Mouse (Mus musculus): ENCODE results near the gene Tas2r123. TPM values are rescaled to one million over a fixed set of nuclear protein-coding genes. Genes with fewer than 3 reads are reported as not detected.

Gene Tas2r123
- polyA plus RNA-seq (2015; fragmentation: Nextera tagmentation; extraction: Ambion mirVana), result not detected in 2 replicates

DNA sequence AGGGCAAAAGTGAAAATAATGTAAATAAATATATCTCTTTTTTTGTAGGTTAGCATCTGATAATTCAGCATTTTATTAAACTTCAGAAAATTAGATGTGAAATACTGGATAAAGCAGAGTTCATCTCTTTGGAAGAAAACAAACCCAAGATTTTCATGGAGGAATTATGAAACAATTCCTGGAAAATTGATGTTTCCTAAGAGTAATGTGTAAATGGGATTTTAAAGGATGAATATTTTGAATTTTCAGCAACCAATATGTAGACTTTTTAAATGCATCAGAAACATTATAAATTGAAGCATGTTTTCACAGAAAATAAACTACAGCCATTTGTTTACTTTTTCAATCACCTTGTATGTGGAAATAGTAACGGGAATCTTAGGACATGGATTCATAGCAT lies at the start of gene Tas2r123:
Tas2r123 (plus strand) TSS at position 301 of the 400 bp plus-strand sequence.
- 61% methylated on average over 1 of the region's 1 CpGs for WGBS (ENCODE audit: insufficient replicate concordance)
- Histone ChIP-seq H3K4me1 (replicated peaks) (no peaks in the 10 kb centered on the region), H3K9me3 (replicated peaks) (no peaks in the 10 kb centered on the region), H3K4me2 (no peak within 1 kb of the TSS), H3K36me3 (replicated peaks) (no peaks in the 10 kb centered on the region), H3K27ac (replicated peaks) (no peak within 1 kb of the TSS), H3K9ac (no peak within 1 kb of the TSS), H3K27me3 (no peaks in the 10 kb centered on the region), H3K4me3 (replicated peaks) (no peak within 1 kb of the TSS)
- ATAC-seq (ENCODE audit: insufficient read depth), result no peak

DNA sequence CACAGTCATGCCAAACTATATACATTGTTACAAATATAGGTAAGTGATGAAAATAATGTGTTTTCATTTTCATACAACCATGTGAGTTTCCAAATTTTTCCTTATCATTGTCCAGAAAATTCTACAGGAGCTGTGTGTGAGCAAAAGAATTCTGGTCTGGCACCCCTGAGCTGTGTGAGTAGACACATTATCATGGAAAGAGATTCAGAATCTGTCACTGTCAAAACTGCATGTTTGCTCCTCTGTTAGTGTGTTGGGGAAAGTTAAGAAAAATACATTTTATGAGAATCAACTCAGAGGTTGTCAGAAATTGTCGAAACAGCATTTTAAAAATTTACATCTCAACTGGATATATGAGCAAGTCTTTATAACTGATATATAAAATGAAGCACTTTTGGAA lies 44.4 kb upstream of the Tas2r123 start, which contains the start of gene Tas2r117:
Tas2r117 (plus strand) TSS at position 301 of the 400 bp plus-strand sequence.
- Histone ChIP-seq H3K4me1 (replicated peaks) (no peaks in the 10 kb centered on the region), H3K36me3 (replicated peaks) (no peaks in the 10 kb centered on the region), H3K9me3 (replicated peaks) (no peaks in the 10 kb centered on the region), H3K9ac (no peak within 1 kb of the TSS), H3K27me3 (no peaks in the 10 kb centered on the region), H3K4me2 (no peak within 1 kb of the TSS), H3K4me3 (replicated peaks) (no peak within 1 kb of the TSS), H3K27ac (replicated peaks) (no peak within 1 kb of the TSS)
- no peak for ATAC-seq (ENCODE audit: insufficient read depth)
- WGBS (ENCODE audit: insufficient replicate concordance), result 57% methylated on average over 1 of the region's 1 CpGs

DNA sequence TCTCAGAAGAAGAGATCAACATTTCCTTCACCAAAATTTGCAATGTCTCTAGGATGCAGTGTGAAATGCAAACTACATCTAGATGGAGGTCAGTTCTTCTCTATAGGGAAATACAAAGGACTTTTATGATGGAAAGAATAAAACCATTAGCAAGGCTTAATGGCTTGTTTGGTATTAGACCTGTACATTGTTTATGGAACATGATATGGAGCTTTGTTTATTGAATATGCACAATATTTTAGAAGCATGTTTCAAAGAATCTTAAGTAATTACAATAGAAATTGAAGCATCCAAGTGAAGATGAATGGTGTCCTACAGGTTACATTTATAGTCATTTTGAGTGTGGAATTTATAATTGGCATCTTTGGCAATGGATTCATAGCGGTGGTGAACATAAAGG lies 8.2 kb downstream of the Tas2r123 start, which contains the start of gene Tas2r116:
Tas2r116 (plus strand) TSS at position 301 of the 400 bp plus-strand sequence.
- ATAC-seq (ENCODE audit: insufficient read depth), result no peak
- Histone ChIP-seq H3K4me1 (replicated peaks) (no peaks in the 10 kb centered on the region), H3K27ac (replicated peaks) (no peak within 1 kb of the TSS), H3K9me3 (replicated peaks) (no peaks in the 10 kb centered on the region), H3K4me2 (no peak within 1 kb of the TSS), H3K9ac (no peak within 1 kb of the TSS), H3K36me3 (replicated peaks) (no peaks in the 10 kb centered on the region), H3K27me3 (no peaks in the 10 kb centered on the region), H3K4me3 (replicated peaks) (no peak within 1 kb of the TSS)
- 50% methylated on average over 1 of the region's 1 CpGs for WGBS (ENCODE audit: insufficient replicate concordance)

- no peak within 1 kb of the TSS for H3K4me2 ChIP-seq
- no peak within 1 kb of the TSS for H3K9ac ChIP-seq
- no peaks in the 10 kb centered on the region for H3K9me3 ChIP-seq (replicated peaks)
- H3K4me3 ChIP-seq (replicated peaks), result no peak within 1 kb of the TSS
- no peak within 1 kb of the TSS for H3K27ac ChIP-seq (replicated peaks)
- no peaks in the 10 kb centered on the region for H3K36me3 ChIP-seq (replicated peaks)
- no peak for ATAC-seq (ENCODE audit: insufficient read depth)
- H3K27me3 ChIP-seq, result no peaks in the 10 kb centered on the region
- no peaks in the 10 kb centered on the region for H3K4me1 ChIP-seq (replicated peaks)
These were observed 20.8 kb downstream of the Tas2r123 start, which contains the start of gene Tas2r110 for GRCm38 (mm10) chr6:132867708-132868107. Tas2r110 (plus strand) TSS chr6:132868008.

- no peaks in the 10 kb centered on the region for H3K9me3 ChIP-seq (replicated peaks)
- no peak within 1 kb of the TSS for H3K9ac ChIP-seq
- H3K27ac ChIP-seq (replicated peaks), result no peak within 1 kb of the TSS
- H3K27me3 ChIP-seq, result no peaks in the 10 kb centered on the region
- no peak for ATAC-seq (ENCODE audit: insufficient read depth)
- no peaks in the 10 kb centered on the region for H3K4me1 ChIP-seq (replicated peaks)
- H3K36me3 ChIP-seq (replicated peaks), result no peaks in the 10 kb centered on the region
- H3K4me3 ChIP-seq (replicated peaks), result no peak within 1 kb of the TSS
- H3K4me2 ChIP-seq, result no peak within 1 kb of the TSS
- WGBS (ENCODE audit: insufficient replicate concordance), result 43% methylated on average over 1 of the region's 1 CpGs
These were observed 45.8 kb downstream of the Tas2r123 start, which contains the start of gene Tas2r113 for GRCm38 (mm10) chr6:132892711-132893110. Tas2r113 (plus strand) TSS chr6:132893011.

Other genes with a start within 250 kb of the Tas2r123 start
- not detected in 2 replicates for gene A630073D07Rik, start 195.6 kb upstream of the Tas2r123 start, polyA plus RNA-seq (2015; fragmentation: Nextera tagmentation; extraction: Ambion mirVana)
- not detected in 2 replicates for gene Tas2r120, start 190.2 kb upstream of the Tas2r123 start, polyA plus RNA-seq (2015; fragmentation: Nextera tagmentation; extraction: Ambion mirVana)
- not detected in 2 replicates for gene Tas2r121, start 146.1 kb upstream of the Tas2r123 start, polyA plus RNA-seq (2015; fragmentation: Nextera tagmentation; extraction: Ambion mirVana)
- gene Tas2r122, start 135.2 kb upstream of the Tas2r123 start, polyA plus RNA-seq (2015; fragmentation: Nextera tagmentation; extraction: Ambion mirVana), result not detected in 2 replicates
- gene Tas2r115, start 109.1 kb upstream of the Tas2r123 start, polyA plus RNA-seq (2015; fragmentation: Nextera tagmentation; extraction: Ambion mirVana), result not detected in 2 replicates
- gene Tas2r124, start 92.4 kb upstream of the Tas2r123 start, polyA plus RNA-seq (2015; fragmentation: Nextera tagmentation; extraction: Ambion mirVana), result not detected in 2 replicates
- gene Tas2r102, start 85.0 kb upstream of the Tas2r123 start, polyA plus RNA-seq (2015; fragmentation: Nextera tagmentation; extraction: Ambion mirVana), result not detected in 2 replicates
- gene Tas2r136, start 69.0 kb upstream of the Tas2r123 start, polyA plus RNA-seq (2015; fragmentation: Nextera tagmentation; extraction: Ambion mirVana), result not detected in 2 replicates
- gene Tas2r117, start 44.3 kb upstream of the Tas2r123 start, polyA plus RNA-seq (2015; fragmentation: Nextera tagmentation; extraction: Ambion mirVana), result not detected in 2 replicates
- gene Tas2r116, start 8.3 kb downstream of the Tas2r123 start, polyA plus RNA-seq (2015; fragmentation: Nextera tagmentation; extraction: Ambion mirVana), result not detected in 2 replicates
- not detected in 2 replicates for gene Tas2r110, start 20.9 kb downstream of the Tas2r123 start, polyA plus RNA-seq (2015; fragmentation: Nextera tagmentation; extraction: Ambion mirVana)
- not detected in 2 replicates for gene Tas2r113, start 45.9 kb downstream of the Tas2r123 start, polyA plus RNA-seq (2015; fragmentation: Nextera tagmentation; extraction: Ambion mirVana)
- gene Tas2r125, start 62.5 kb downstream of the Tas2r123 start, polyA plus RNA-seq (2015; fragmentation: Nextera tagmentation; extraction: Ambion mirVana), result not detected in 2 replicates
- gene Tas2r129, start 104.0 kb downstream of the Tas2r123 start, polyA plus RNA-seq (2015; fragmentation: Nextera tagmentation; extraction: Ambion mirVana), result not detected in 2 replicates
- not detected in 2 replicates for gene Tas2r131, start 110.8 kb downstream of the Tas2r123 start, polyA plus RNA-seq (2015; fragmentation: Nextera tagmentation; extraction: Ambion mirVana)
- not detected in 2 replicates for gene Tas2r109, start 133.8 kb downstream of the Tas2r123 start, polyA plus RNA-seq (2015; fragmentation: Nextera tagmentation; extraction: Ambion mirVana)
- gene Tas2r103, start 190.0 kb downstream of the Tas2r123 start, polyA plus RNA-seq (2015; fragmentation: Nextera tagmentation; extraction: Ambion mirVana), result not detected in 2 replicates
- gene Tas2r140, start 208.7 kb downstream of the Tas2r123 start, polyA plus RNA-seq (2015; fragmentation: Nextera tagmentation; extraction: Ambion mirVana), result not detected in 2 replicates